Mouse (Mus musculus) embryo, embryonic 10.5 days (tissue): ENCODE measurements at regions not wholly inside any gene's neighbourhood (a gene's known extent, or its start where the extent isn't known, plus 50 kb on each side); places are given as distances from the start of the nearest gene placed in this dataset.

Experiments used
- DNase-seq: peaks from one replicate; pipeline ENCODE4 v3.0.0-alpha.2; 2015; ENCODE audit warnings: low spot score

DNA sequence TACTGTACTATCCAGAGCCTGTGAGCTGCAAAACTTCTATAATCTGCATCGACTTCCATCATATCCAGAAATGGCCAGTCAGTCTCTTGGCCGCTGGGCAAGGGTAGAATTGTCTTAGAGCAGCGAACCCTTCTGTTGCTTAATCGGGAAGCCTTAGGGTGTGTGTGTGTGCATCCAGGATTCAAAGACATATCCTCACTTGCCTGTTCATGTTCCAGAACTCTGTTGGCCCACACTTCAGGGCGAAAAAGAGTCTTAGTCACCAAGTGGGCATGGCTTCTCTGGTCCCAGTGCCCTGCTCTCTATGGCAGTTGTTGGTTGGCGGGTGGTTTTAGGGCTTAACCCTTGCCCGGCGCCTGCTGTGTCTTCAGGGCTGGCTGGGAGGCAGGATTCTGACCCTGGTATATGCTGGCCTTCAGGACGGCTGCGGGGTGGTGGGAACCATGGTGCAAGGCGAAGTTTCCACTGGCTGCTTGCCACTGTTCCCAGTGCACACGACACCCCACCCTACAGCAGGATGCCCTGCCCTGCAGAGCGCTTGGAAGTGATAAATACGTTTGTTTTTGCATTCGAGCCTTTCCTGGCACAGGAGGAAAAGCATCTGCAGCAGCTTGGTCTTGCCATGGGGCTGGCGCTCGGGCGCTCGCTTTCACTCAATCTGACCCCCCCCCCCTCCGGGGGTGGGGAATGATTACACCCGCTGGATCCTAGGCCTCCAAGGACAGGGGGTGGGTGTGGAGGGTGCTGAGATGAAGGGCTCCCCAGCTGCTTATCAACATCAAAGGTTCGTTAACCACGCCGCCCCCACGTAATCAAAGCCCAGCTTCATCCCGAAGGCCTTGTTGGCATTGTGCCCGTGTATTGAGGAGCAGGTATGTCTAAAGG, 54.9 kb upstream of the Itga6 start:
- DNase-seq, result no peak

GRCm38 (mm10) chr2:71694758-71695310, 50.6 kb upstream of the Itga6 start:
- DNase-seq, result no peak
